Mouse (Mus musculus) MEL (cell line): ENCODE measurements around the gene Cobll1. TPM values are rescaled to one million over a fixed set of nuclear protein-coding genes. Genes with fewer than 3 reads are reported as not detected.

Source experiments
- DNase-seq: peaks from one replicate; pipeline ENCODE4 v3.0.0; 2011; ENCODE audit warnings: low read depth, low spot score
- H3K27ac ChIP-seq: 2 replicates; pipeline ENCODE4 v1.5.1; 2012; ENCODE audit warnings: low read depth, mild to moderate bottlenecking, control low read depth, low read length, moderate library complexity; ENCODE audit not compliant: control insufficient read depth
- H3K27me3 ChIP-seq, 2 experiments: fragments of 150-350 bp in 1 of 2; sonication (generic) in 1 of 2; 2 replicates each; pipeline ENCODE4 v1.6.1; 2012; ENCODE audit warnings: low read length in 2 of 2, mild to moderate bottlenecking in 2 of 2, improper control_type of control experiment in 1 of 2, moderate library complexity in 1 of 2; ENCODE audit not compliant: insufficient read depth in 2 of 2, control insufficient read depth in 1 of 2
- H3K36me3 ChIP-seq, 2 experiments: 2 replicates each; pipeline ENCODE4 v1.6.1; 2012 to 2014; ENCODE audit warnings: low read length in 2 of 2, improper control_type of control experiment in 1 of 2, inconsistent platforms in 1 of 2, mild to moderate bottlenecking in 1 of 2; ENCODE audit not compliant: insufficient read depth in 2 of 2, control insufficient read depth in 1 of 2
- H3K4me1 ChIP-seq, 2 experiments: fragments of 150-350 bp in 1 of 2; sonication (generic) in 1 of 2; 2 replicates each; pipeline ENCODE4 v1.6.1; 2012; ENCODE audit warnings: low read length in 2 of 2, improper control_type of control experiment in 1 of 2, mild to moderate bottlenecking in 1 of 2; ENCODE audit not compliant: insufficient read depth in 2 of 2, control insufficient read depth in 1 of 2
- H3K4me3 ChIP-seq, 2 experiments: fragments of 150-350 bp in 1 of 2; sonication (generic) in 1 of 2; 2 replicates each; pipeline ENCODE4 v1.5.1; 2012; ENCODE audit warnings: low read depth in 2 of 2, low read length in 2 of 2, mild to moderate bottlenecking in 2 of 2, moderate library complexity in 2 of 2, control low read depth in 1 of 2, improper control_type of control experiment in 1 of 2; ENCODE audit not compliant: control insufficient read depth in 1 of 2, insufficient read depth in 1 of 2
- H3K79me2 ChIP-seq: 2 replicates; pipeline ENCODE4 v1.6.1; 2012; ENCODE audit warnings: mild to moderate bottlenecking, low read length, moderate library complexity; ENCODE audit not compliant: control insufficient read depth, poor library complexity, insufficient read depth
- H3K9ac ChIP-seq: 2 replicates; pipeline ENCODE4 v1.6.1; 2012; ENCODE audit warnings: low read depth, mild to moderate bottlenecking, control low read depth, low read length, moderate library complexity; ENCODE audit not compliant: control insufficient read depth, poor library complexity, severe bottlenecking
- H3K9me3 ChIP-seq: fragments of 150-350 bp; sonication (generic); replicated peaks from 2 replicates; pipeline ENCODE4 v1.6.1; 2012; ENCODE audit warnings: mild to moderate bottlenecking, low read length, improper control_type of control experiment, moderate library complexity; ENCODE audit not compliant: insufficient read depth
- BHLHE40 ChIP-seq: IDR thresholded peaks from 2 replicates; pipeline ENCODE4 v1.6.1; 2012; ENCODE audit warnings: low read depth, mild to moderate bottlenecking, inconsistent platforms, low read length, improper control_type of control experiment, borderline replicate concordance
- JUND ChIP-seq: IDR thresholded peaks from 2 replicates; pipeline ENCODE4 v1.6.1; 2011; ENCODE audit warnings: low read depth, mild to moderate bottlenecking, improper control_type of control experiment, low read length
- KAT2A ChIP-seq: conservative IDR thresholded peaks from 2 replicates; pipeline ENCODE4 v1.6.1; 2012; ENCODE audit warnings: low read depth, low read length, improper control_type of control experiment, inconsistent platforms
- MAX ChIP-seq: IDR thresholded peaks from 2 replicates; pipeline ENCODE4 v1.6.1; 2011; ENCODE audit warnings: low read length, improper control_type of control experiment
- MAZ ChIP-seq: IDR thresholded peaks from 2 replicates; pipeline ENCODE4 v1.6.1; 2012; ENCODE audit warnings: low read depth, mild to moderate bottlenecking, inconsistent platforms, low read length, improper control_type of control experiment
- MXI1 ChIP-seq: IDR thresholded peaks from 2 replicates; pipeline ENCODE4 v1.6.1; 2011; ENCODE audit warnings: mild to moderate bottlenecking, low read depth, low read length, improper control_type of control experiment
- MYC ChIP-seq: IDR thresholded peaks from 2 replicates; pipeline ENCODE4 v1.6.1; 2011; ENCODE audit warnings: low read depth, mild to moderate bottlenecking, low read length, improper control_type of control experiment, moderate library complexity
- NELFE ChIP-seq: IDR thresholded peaks from 2 replicates; pipeline ENCODE4 v1.6.1; 2011; ENCODE audit warnings: low read depth, low read length, improper control_type of control experiment
- NRF1 ChIP-seq: IDR thresholded peaks from 2 replicates; pipeline ENCODE4 v1.6.1; 2014; ENCODE audit warnings: low read depth, mild to moderate bottlenecking, inconsistent platforms, low read length, improper control_type of control experiment, moderate library complexity; ENCODE audit not compliant: poor library complexity, insufficient read depth, severe bottlenecking
- POLR2AphosphoS2 ChIP-seq: IDR thresholded peaks from 2 replicates; pipeline ENCODE4 v1.6.1; 2011; ENCODE audit warnings: low read length, improper control_type of control experiment
- POLR2AphosphoS5 ChIP-seq: IDR thresholded peaks from 2 replicates; pipeline ENCODE4 v1.6.1; 2012; ENCODE audit warnings: low read depth, borderline replicate concordance, mild to moderate bottlenecking, inconsistent platforms, low read length, moderate library complexity, mixed read lengths
- RCOR1 ChIP-seq: IDR thresholded peaks from 2 replicates; pipeline ENCODE4 v1.6.1; 2012; ENCODE audit warnings: low read depth, mild to moderate bottlenecking, inconsistent platforms, low read length, improper control_type of control experiment
- SIN3A ChIP-seq: IDR thresholded peaks from 2 replicates; pipeline ENCODE4 v1.6.1; 2012; ENCODE audit warnings: low read length, improper control_type of control experiment, inconsistent platforms
- TAL1 ChIP-seq: IDR thresholded peaks from 2 replicates; pipeline ENCODE4 v1.6.1; 2012; ENCODE audit warnings: mild to moderate bottlenecking, inconsistent platforms, low read length, moderate library complexity, mixed read lengths
- TCF12 ChIP-seq: IDR thresholded peaks from 2 replicates; pipeline ENCODE4 v1.6.1; 2014; ENCODE audit warnings: low read depth, mild to moderate bottlenecking, inconsistent platforms, low read length, improper control_type of control experiment, moderate library complexity
- USF1 ChIP-seq: IDR thresholded peaks from 2 replicates; pipeline ENCODE4 v1.6.1; 2014; ENCODE audit warnings: low read depth, mild to moderate bottlenecking, inconsistent platforms, low read length, improper control_type of control experiment, moderate library complexity
- USF2 ChIP-seq, 2 experiments: IDR thresholded peaks; 2 replicates each; pipeline ENCODE4 v1.6.1; 2011 to 2012; ENCODE audit warnings: improper control_type of control experiment in 2 of 2, low read length in 2 of 2, borderline replicate concordance in 1 of 2, inconsistent platforms in 1 of 2, low read depth in 1 of 2, mild to moderate bottlenecking in 1 of 2; ENCODE audit not compliant: insufficient read depth in 1 of 2
- ZC3H11A ChIP-seq: IDR thresholded peaks from 2 replicates; pipeline ENCODE4 v1.6.1; 2012; ENCODE audit warnings: low read depth, mild to moderate bottlenecking, inconsistent platforms, low read length, improper control_type of control experiment
- ZKSCAN1 ChIP-seq: IDR thresholded peaks from 2 replicates; pipeline ENCODE4 v1.6.1; 2012; ENCODE audit warnings: low read depth, mild to moderate bottlenecking, inconsistent platforms, low read length, improper control_type of control experiment, moderate library complexity
- polyA plus RNA-seq, 2 experiments: library from polyadenylated mRNA; stranded (reverse) in 1 of 2; unstranded in 1 of 2; fragments of >175 nt in 1 of 2; fragments of >200 nt in 1 of 2; gene quantifications; 2 replicates each; pipeline versions ENCODE4 v1.2.1 to v1.2.4; 2012; ENCODE audit warnings: low replicate concordance in 2 of 2, low read depth in 1 of 2; ENCODE audit not compliant: insufficient read length in 2 of 2, insufficient read depth in 1 of 2, missing spikeins in 1 of 2
- total RNA-seq: library from RNA; depleted of rRNA; stranded (reverse); fragments of 300-350 nt; gene quantifications from 2 replicates; pipeline ENCODE4 v1.2.3, GENCODE M21; 2012

The Cobll1 gene
- total and polyA plus RNA-seq, 3 experiments, result not detected

- Histone ChIP-seq H3K27me3 (no peaks in the 10 kb centered on the region), H3K4me1 (no peaks in the 10 kb centered on the region), H3K27ac (no peak overlapping the region), H3K79me2 (no peaks in the 10 kb centered on the region), H3K9ac (no peak overlapping the region), H3K36me3 (no peaks in the 10 kb centered on the region), H3K4me3 (no peak overlapping the region), H3K9me3 (no peaks in the 10 kb centered on the region)
- TF ChIP-seq POLR2AphosphoS2 (no peak), MXI1 (no peak), MAZ (no peak), KAT2A (no peak), ZKSCAN1 (no peak), USF1 (no peak), JUND (no peak), TCF12 (no peak), USF2 (IDR thresholded peaks at IDR 0.05; ENCODE audit: borderline replicate concordance in 1 of 2, insufficient read depth in 1 of 2, low read depth in 1 of 2, low read length in 2 of 2) (no peak), BHLHE40 (no peak), ZC3H11A (no peak), SIN3A (no peak), RCOR1 (no peak), NELFE (no peak), MAX (no peak), MYC (no peak), TAL1 (no peak), POLR2AphosphoS5 (no peak), NRF1 (no peak)
- DNase-seq, result no peak
Observed at GRCm38 (mm10) chr2:65083411-65083810, 155.8 kb downstream of the Cobll1 start.

- no peaks in the 10 kb centered on the region for H3K27me3 ChIP-seq
- no peak overlapping the region for H3K4me3 ChIP-seq
- no peaks in the 10 kb centered on the region for H3K9me3 ChIP-seq
- no peaks in the 10 kb centered on the region for H3K36me3 ChIP-seq
- no peaks in the 10 kb centered on the region for H3K79me2 ChIP-seq
- H3K4me1 ChIP-seq, result no peaks in the 10 kb centered on the region
- no peak for TF ChIP-seq ZKSCAN1
- no peak overlapping the region for H3K27ac ChIP-seq
- no peak overlapping the region for H3K9ac ChIP-seq
- no peak for DNase-seq
Observed at GRCm38 (mm10) chr2:65077544-65077943, 161.7 kb downstream of the Cobll1 start.
